ENCODE assay signal across 22 mouse cellular contexts in the genomic region with DNA sequence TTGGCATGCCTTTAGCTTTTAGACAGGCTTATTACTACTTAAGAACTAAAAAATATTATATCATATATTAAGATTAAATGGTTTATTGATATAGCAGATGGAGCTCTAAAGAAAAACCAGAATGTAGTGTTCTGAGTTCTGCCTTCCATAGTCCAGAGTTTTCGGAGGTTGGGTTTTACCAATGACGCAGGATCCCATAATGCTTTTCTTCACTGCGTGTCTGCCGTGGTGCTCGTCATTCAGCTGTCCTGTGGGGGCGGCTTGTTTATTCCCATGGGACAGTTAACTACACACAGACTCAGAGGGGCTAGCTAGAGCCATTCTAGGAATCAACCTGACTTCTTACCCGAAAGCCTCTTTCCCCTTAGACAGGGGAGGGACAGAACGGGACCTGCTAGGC.
A peak's percentile ranks its signal among the peaks of the same experiment; 100 is the strongest.
DNase-seq lines count a peak whose midpoint lies in the region; ATAC-seq and TF ChIP-seq lines count a peak whose summit lies in the region.
"Had no signal": no experiment of that assay in that cellular context is flagged by ENCODE, and none has a peak within 500 bp of the region (broad histone marks: within the 10 kb centered on the region; RNA-seq: fewer than 3 reads in every experiment).

No protein-coding gene starts in this region.

- no peaks in the 10 kb centered on the region for H3K36me3 ChIP-seq in liver, postnatal 0 days (replicated peaks; ENCODE audit: insufficient read depth, low read length)
- H3K36me3 ChIP-seq: embryonic facial prominence, embryonic 13.5 days; forebrain, embryonic 12.5 days; G1E; heart, embryonic 10.5 days; hindbrain, embryonic 12.5 days had no signal

- H3K4me1 ChIP-seq in liver, postnatal 0 days (ENCODE audit: insufficient read depth), result no peaks in the 10 kb centered on the region
- H3K4me1 ChIP-seq: embryonic facial prominence, embryonic 13.5 days; heart, embryonic 10.5 days; hindbrain, embryonic 12.5 days had no signal

- DNase-seq in layer of hippocampus, adult 11-12 months (ENCODE audit: low spot score), result peak; percentile 37
- DNase-seq in layer of hippocampus, adult 9-10 months (ENCODE audit: low spot score), result no peak
- DNase-seq in R1 (ENCODE audit: low read depth, low spot score), result peak; percentile 48
- DNase-seq in layer of hippocampus, adult 8-10 months (ENCODE audit: low spot score in 2 of 2), result peak; percentile 10 to 31
- peak; percentile 11 for DNase-seq in layer of hippocampus, postnatal 25 days (ENCODE audit: extremely low spot score in 1 of 2, low spot score in 1 of 2)
- DNase-seq in cerebellum, adult 11-12 months, result no peak
- no peak for DNase-seq in urinary bladder, postnatal 4 days (ENCODE audit: low spot score in 2 of 2)
- no peak for DNase-seq in liver, postnatal 0 days
- DNase-seq: adrenal gland, postnatal 10 days; cerebellum, adult 2 months; cerebellum, postnatal 10 days; gastrocnemius, postnatal 10 days; heart, postnatal 10 days; heart, postnatal 4 days had no signal

- H3K27me3 ChIP-seq in liver, postnatal 0 days (ENCODE audit: insufficient read depth, low read length), result no peaks in the 10 kb centered on the region
- H3K27me3 ChIP-seq: embryonic facial prominence, embryonic 13.5 days; hindbrain, embryonic 12.5 days had no signal

- ATAC-seq in liver, postnatal 0 days, result no peak
- ATAC-seq: forebrain, embryonic 16.5 days; hindbrain, embryonic 16.5 days; inflammation-experienced regulatory T-cells, adult 6 months had no signal

- no peak overlapping the region for H3K27ac ChIP-seq in liver, postnatal 0 days (ENCODE audit: low read depth)
- H3K27ac ChIP-seq: embryonic facial prominence, embryonic 13.5 days; forebrain, embryonic 12.5 days; heart, embryonic 10.5 days; hindbrain, embryonic 12.5 days had no signal

- H3K4me2 ChIP-seq in liver, postnatal 0 days (ENCODE audit: low read depth, low read length), result no peak overlapping the region
- H3K4me2 ChIP-seq: embryonic facial prominence, embryonic 13.5 days; forebrain, embryonic 12.5 days; hindbrain, embryonic 12.5 days had no signal

- H3K9ac ChIP-seq in liver, postnatal 0 days (replicated peaks), result no peak overlapping the region
- H3K9ac ChIP-seq: embryonic facial prominence, embryonic 13.5 days; forebrain, embryonic 12.5 days; hindbrain, embryonic 12.5 days had no signal

- TF ChIP-seq EP300 in liver, postnatal 0 days (IDR thresholded peaks at IDR 0.05; ENCODE audit: low read depth), result no peak

- WGBS in liver, postnatal 0 days (ENCODE audit: insufficient replicate concordance), result 83% methylated on average over 8 of the region's 8 CpGs

- H3K4me3 ChIP-seq in liver, postnatal 0 days (ENCODE audit: low read depth, low read length), result no peak overlapping the region
- H3K4me3 ChIP-seq: embryonic facial prominence, embryonic 13.5 days; forebrain, embryonic 12.5 days; heart, embryonic 10.5 days; hindbrain, embryonic 12.5 days had no signal

- TF ChIP-seq CTCF in liver, postnatal 0 days (IDR thresholded peaks at IDR 0.05; ENCODE audit: low read depth), result no peak

- no peaks in the 10 kb centered on the region for H3K9me3 ChIP-seq in liver, postnatal 0 days (ENCODE audit: low read length)
- H3K9me3 ChIP-seq: embryonic facial prominence, embryonic 13.5 days; forebrain, embryonic 12.5 days; G1E; heart, embryonic 10.5 days; hindbrain, embryonic 12.5 days had no signal

Comparison
In these comparisons a context has a peak if more than half of its experiments do, and no peak if none do; other contexts are left out.
1. DNase-seq: peak in layer of hippocampus, adult 11-12 months (single experiment), R1 (single experiment), layer of hippocampus, adult 8-10 months (2 of 2) and layer of hippocampus, postnatal 25 days (2 of 2); none in layer of hippocampus, adult 9-10 months (single experiment), cerebellum, adult 11-12 months (single experiment), urinary bladder, postnatal 4 days (0 of 2) and liver, postnatal 0 days (single experiment).